Mouse (Mus musculus) T-helper 2 cell (primary cell): ENCODE results near the gene Atad2b.
"Not testable (repeated sequence)": the region's sequence is repeated elsewhere in the genome, so short reads cannot be mapped to it uniquely, and the experiment has no call there.

ENCODE experiments used
- in situ Hi-C: fragments of 300-600 bp; cut with MboI, MseI; formaldehyde crosslinking; loops from one replicate; pipeline ENCODE4 v1.15.1; 2025; ENCODE audit warnings: high pct_unique_total_duplicates

Gene Atad2b

GRCm38 (mm10) chr12:4910496-4910895 lies 6.7 kb upstream of the Atad2b start:
- in situ Hi-C loops, result not testable (repeated sequence)

- in situ Hi-C loops, result no loop called here
Observed at GRCm38 (mm10) chr12:4911716-4912115, 5.4 kb upstream of the Atad2b start.

- in situ Hi-C loops, result no loop called here
Observed at GRCm38 (mm10) chr12:4914441-4914840, 2.7 kb upstream of the Atad2b start.

GRCm38 (mm10) chr12:4914944-4915343 lies 2.2 kb upstream of the Atad2b start:
- in situ Hi-C loops, result no loop called here

GRCm38 (mm10) chr12:4917805-4918591 lies 845 bp downstream of the Atad2b start:
- in situ Hi-C loops, result no loop called here

DNA sequence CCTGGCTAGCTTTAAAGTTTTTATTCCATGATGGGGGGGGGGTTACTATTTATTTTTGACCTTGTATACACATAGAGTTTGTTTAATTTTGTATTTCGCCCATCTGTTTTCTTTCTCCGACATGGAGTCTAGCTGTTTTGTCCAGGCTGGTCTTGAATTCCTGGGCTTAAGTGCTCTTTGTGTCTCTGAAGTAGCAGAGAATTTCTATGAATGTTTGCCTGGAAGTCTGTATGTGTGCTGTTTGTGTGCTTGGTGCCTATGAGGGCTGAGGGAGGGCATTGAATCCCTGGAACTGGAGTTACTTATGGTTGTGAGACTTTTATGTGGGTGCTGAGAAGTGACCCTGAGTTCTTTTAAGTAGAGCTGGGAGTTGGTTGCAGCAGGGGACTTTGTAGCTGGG lies 11.0 kb downstream of the Atad2b start:
- in situ Hi-C loops, result loop anchor here (10.0 kb wide), 1 partner anchor 953 kb away; no protein-coding TSS in a partner anchor

DNA sequence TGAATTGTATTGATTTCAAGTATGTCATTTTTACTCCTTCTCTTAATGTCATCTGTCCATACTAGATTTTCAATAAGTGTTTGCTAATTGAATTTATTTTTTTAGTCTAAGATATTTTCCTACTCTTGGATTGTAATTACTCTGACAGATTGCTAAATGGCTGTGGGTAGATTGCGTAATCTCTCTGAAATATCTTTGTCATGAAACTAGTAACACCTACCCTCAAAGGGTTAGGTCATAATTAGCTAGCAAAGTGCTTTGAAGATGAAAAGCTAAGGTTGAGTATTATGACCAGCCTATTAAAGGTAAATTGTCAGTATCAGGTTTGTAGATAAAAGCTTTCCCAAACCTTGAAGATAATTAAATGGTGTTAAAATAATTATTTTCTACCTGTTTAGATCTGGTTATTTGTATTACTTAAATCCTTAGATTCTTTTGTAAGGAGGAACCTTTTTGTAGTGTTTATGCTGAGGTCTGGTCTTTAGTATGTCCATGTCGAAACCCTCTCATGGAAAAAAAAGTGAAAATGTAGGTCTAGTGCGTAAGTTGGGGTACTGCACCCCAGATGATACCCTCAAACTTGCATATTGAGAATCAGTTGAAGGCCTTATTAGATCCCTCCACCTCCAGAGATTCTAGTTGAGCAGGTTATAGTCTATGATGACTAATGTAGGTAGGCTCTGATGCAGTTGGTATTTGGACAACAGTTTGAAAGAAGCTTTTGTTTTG lies 13.8 kb downstream of the Atad2b start:
- in situ Hi-C loops, result no loop called here

DNA sequence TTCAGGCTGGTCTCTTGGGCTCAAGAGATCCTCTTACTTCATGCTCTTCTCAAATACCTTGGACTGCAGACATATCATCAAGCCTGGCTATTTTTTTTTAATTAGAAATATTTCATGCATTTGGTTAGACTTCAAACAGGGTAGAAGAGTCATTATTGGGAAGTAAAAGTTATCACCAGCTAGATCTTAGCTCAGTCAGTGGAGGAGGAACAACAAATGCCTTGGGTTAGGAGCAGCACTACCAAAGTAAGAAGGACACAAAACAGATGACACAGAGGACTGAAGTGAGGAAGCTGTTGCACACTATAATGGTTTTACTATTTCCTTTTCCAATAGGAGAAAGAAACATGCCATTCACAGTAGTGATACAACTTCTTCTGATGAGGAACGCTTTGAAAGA lies 35.1 kb downstream of the Atad2b start:
- in situ Hi-C loops, result no loop called here

- in situ Hi-C loops, result no loop called here
Observed at GRCm38 (mm10) chr12:4953156-4953555, 36.0 kb downstream of the Atad2b start.

DNA sequence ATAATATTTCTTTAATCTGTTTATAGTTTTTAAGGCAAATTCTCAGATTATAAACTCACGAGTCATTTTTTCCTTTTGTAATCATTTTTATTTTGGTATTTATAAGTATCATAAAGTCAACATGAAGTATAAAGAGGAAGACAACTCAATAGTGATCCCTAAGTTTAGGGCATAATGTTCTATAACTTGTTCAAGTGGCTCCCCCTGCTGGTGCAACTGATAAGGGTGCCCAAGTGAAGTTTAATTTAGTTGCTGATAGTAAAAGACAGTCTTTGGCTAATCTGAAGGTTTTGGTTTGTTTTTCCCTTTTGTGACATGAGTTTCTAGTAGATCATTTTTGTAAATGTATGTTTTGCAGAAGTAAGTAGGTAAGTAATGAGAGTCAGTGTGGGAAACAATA lies 55.8 kb downstream of the Atad2b start:
- in situ Hi-C loops, result no loop called here

GRCm38 (mm10) chr12:4978324-4978723 lies 61.2 kb downstream of the Atad2b start:
- in situ Hi-C loops, result no loop called here

GRCm38 (mm10) chr12:4996981-4997380 lies 79.8 kb downstream of the Atad2b start:
- in situ Hi-C loops, result no loop called here

DNA sequence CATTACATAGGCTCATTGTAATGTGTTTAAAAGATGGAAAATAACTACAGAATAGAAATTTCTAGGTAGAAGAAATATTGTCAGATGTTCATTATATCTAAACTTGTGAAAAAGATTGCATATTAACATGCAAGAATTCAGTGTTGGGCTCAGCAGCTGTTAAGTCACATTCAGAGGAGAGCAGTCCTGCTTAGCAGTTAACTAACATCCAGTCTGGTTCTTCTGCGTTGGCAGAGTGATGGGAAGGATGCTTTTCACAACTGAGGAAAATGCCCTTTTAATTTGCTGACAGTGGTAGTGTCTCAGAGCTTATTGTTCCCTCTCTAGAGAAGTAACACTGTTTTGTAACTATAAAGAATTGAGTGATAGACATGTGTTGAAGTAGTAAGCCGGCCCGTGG lies 88.2 kb downstream of the Atad2b start:
- in situ Hi-C loops, result no loop called here

GRCm38 (mm10) chr12:5005776-5006175 lies 88.6 kb downstream of the Atad2b start:
- in situ Hi-C loops, result not testable (repeated sequence)

DNA sequence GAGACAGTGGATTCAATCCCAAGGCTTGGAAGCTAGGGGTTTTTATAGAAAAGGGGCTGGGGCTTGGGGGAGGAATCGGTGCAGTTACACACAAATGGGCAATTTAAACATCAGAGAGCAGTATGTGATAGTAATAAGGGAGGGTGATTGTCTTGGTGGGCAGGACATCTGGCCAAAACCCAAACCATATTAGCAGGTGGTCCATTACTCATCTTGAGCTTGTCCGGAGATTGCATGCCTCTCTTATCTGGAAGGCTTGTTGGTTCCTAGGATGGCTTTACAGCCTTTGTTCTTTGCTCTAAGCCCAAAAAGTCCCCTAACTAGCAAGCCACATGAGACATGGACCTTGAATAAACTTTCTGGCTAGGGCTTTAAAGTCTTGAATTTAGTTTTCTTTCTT lies 91.5 kb downstream of the Atad2b start:
- in situ Hi-C loops, result not testable (repeated sequence)

- in situ Hi-C loops, result no loop called here
Observed at GRCm38 (mm10) chr12:5025226-5025861, 108.2 kb downstream of the Atad2b start.

- in situ Hi-C loops, result no loop called here
Observed at GRCm38 (mm10) chr12:5029035-5029434, 111.9 kb downstream of the Atad2b start.

- in situ Hi-C loops, result no loop called here
Observed at GRCm38 (mm10) chr12:5038008-5038407, 120.9 kb downstream of the Atad2b start.

- in situ Hi-C loops, result no loop called here
Observed at GRCm38 (mm10) chr12:5044141-5044540, 127.0 kb downstream of the Atad2b start.

DNA sequence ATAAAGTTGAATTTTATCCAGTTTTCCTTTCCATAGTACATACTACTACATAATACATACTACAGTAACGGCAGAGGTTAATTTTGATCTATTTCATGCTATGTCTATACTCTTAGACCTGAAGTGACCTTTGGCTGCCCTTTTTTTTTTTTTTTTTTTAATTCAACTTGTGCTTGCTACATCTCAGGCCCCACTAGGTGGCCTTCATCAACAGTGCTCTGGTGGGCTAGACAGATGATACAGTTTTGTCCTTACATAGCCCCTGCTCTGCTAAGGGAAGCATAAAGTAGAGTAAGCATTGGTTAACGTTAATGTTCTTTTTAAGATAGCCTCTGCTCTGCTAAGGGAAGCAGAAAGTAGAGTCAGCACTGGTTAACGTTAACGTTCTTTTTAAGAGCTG lies 131.0 kb downstream of the Atad2b start:
- in situ Hi-C loops, result no loop called here

- in situ Hi-C loops, result no loop called here
Observed at GRCm38 (mm10) chr12:5067590-5067989, 150.4 kb downstream of the Atad2b start.

- in situ Hi-C loops, result no loop called here
Observed at GRCm38 (mm10) chr12:5070131-5070530, 153.0 kb downstream of the Atad2b start.

GRCm38 (mm10) chr12:5073191-5073590 lies 156.0 kb downstream of the Atad2b start:
- in situ Hi-C loops, result no loop called here
